Mouse (Mus musculus) embryonic facial prominence, embryonic 13.5 days (tissue): ENCODE results near the gene Ch25h. TPM values are rescaled to one million over a fixed set of nuclear protein-coding genes. Genes with fewer than 3 reads are reported as not detected.

ENCODE experiments used
- polyA plus RNA-seq: library from polyadenylated mRNA; unstranded; fragments of >200 nt; fragmentation: Nextera tagmentation; extraction: Ambion mirVana; gene quantifications from 2 replicates; pipeline ENCODE4 v1.2.1, GENCODE M21; 2015

The Ch25h gene
- polyA plus RNA-seq, 1 experiment from 2014 or later = 7.3 TPM

Other genes with a start within 250 kb of the Ch25h start
- 66.9 and 72.9 TPM in 2 replicates for gene Acta2, start 219.6 kb downstream of the Ch25h start, polyA plus RNA-seq
- gene Fas, start 184.5 kb downstream of the Ch25h start, polyA plus RNA-seq = 5.6 and 6.2 TPM in 2 replicates
- 34.1 and 40.5 TPM in 2 replicates for gene Lipa, start 52.3 kb upstream of the Ch25h start, polyA plus RNA-seq
- 9.9 and 10.7 TPM in 2 replicates for gene Ifit2, start 75.5 kb upstream of the Ch25h start, polyA plus RNA-seq
- gene Ifit3, start 108.4 kb upstream of the Ch25h start, polyA plus RNA-seq = 0.65 and 1.1 TPM in 2 replicates
- gene Ifit1bl1, start 126.8 kb upstream of the Ch25h start, polyA plus RNA-seq = 0.13 and 0.58 TPM in 2 replicates
- not detected in 2 replicates for gene Ifit3b, start 132.8 kb upstream of the Ch25h start, polyA plus RNA-seq
- 0.18 and 0.29 TPM in 2 replicates for gene Ifit1bl2, start 165.6 kb upstream of the Ch25h start, polyA plus RNA-seq
- 0.84 and 1.0 TPM in 2 replicates for gene Ifit1, start 165.7 kb upstream of the Ch25h start, polyA plus RNA-seq